Mouse (Mus musculus) stomach, postnatal 0 days (tissue): ENCODE measurements at regions not wholly inside any gene's neighbourhood (a gene's known extent, or its start where the extent isn't known, plus 50 kb on each side); places are given as distances from the start of the nearest gene placed in this dataset.

Experiments used
- CTCF ChIP-seq: IDR thresholded peaks from 2 replicates; pipeline ENCODE4 v1.5.1; 2016; ENCODE audit warnings: antibody characterized with exemption, low read depth, mild to moderate bottlenecking, moderate library complexity
- EP300 ChIP-seq: optimal IDR thresholded peaks from 2 replicates; pipeline ENCODE3; 2016; ENCODE audit warnings: antibody characterized with exemption

DNA sequence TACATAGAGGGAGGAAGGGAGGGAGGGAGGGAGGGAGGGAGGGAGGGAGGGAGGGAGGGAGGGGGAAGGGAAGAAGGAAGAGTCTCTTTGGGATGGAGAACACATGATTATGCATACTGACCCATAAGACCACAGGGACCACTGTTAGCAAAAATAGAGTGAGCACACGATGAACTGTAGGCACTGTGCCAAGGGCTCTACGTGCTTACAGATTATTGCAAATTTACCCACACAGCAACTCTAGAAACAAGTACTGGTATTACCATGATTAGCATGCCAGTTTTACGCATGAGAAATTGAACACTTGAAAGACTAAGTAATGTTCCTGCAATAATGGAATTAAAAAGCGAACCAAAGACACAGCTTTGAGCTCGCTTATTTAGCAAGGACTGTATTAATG is 117.7 kb upstream of the Slc44a1 start:
- TF ChIP-seq CTCF, result no peak
- no peak for TF ChIP-seq EP300
